Mouse (Mus musculus) E14TG2a.4 (cell line): ENCODE data around the gene Nob1.

ENCODE experiments used
- CTCF ChIP-seq: conservative IDR thresholded peaks from 2 replicates; pipeline ENCODE4 v1.5.1; 2014; ENCODE audit warnings: low read length
- NANOG ChIP-seq: IDR thresholded peaks from 2 replicates; pipeline ENCODE4 v1.6.1; 2014; ENCODE audit warnings: borderline replicate concordance, low read length, mixed read lengths
- POU5F1 ChIP-seq: IDR thresholded peaks from 2 replicates; pipeline ENCODE4 v1.6.1; 2014; ENCODE audit warnings: low read length, borderline replicate concordance

DNA sequence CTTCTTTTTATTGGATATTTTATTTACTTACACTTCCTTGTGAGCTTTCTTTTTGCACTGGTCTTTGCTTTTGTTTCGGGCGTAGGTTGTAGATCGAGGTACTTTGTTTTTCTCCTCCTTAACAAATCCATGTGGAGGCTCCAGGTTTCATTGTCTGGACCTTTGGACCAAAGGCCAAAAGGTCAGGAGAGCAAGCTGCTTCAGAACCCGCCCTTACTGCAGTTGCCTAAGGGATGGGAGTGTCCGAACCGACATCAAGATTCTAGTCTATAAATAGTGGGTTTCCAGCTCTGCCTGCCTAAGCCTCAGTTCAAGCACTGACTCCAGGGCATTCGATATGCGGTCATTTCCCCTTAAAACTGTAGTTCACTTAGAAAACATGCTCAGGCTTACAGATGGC is 24.3 kb upstream of the Nob1 start:
- TF ChIP-seq CTCF (no peak), NANOG (no peak), POU5F1 (no peak)
